Mouse (Mus musculus) stomach, embryonic 16.5 days (tissue): ENCODE results near the gene Krt80. TPM values are rescaled to one million over a fixed set of nuclear protein-coding genes. Genes with fewer than 3 reads are reported as not detected.

Source experiments
- ATAC-seq: fragments of 200-750 bp; cut with Nextera tagmentation; 2 replicates; pipeline ENCODE4 v1.8.0; 2017; ENCODE audit warnings: moderate number of reproducible peaks, moderate TSS enrichment; ENCODE audit not compliant: insufficient read depth, low FRiP score
- H3K27ac ChIP-seq: fragments of 300-500 bp; sonication (generic); 2 replicates; pipeline ENCODE4 v1.5.1; 2014; ENCODE audit warnings: low read length
- H3K27me3 ChIP-seq: fragments of 300-500 bp; sonication (generic); 2 replicates; pipeline ENCODE4 v1.6.1; 2014; ENCODE audit warnings: low read length, control low read depth, mixed read lengths; ENCODE audit not compliant: control insufficient read depth, insufficient read depth
- H3K36me3 ChIP-seq: fragments of 300-500 bp; sonication (generic); 2 replicates; pipeline ENCODE4 v1.6.1; 2014; ENCODE audit warnings: low read length; ENCODE audit not compliant: control insufficient read depth, insufficient read depth
- H3K4me1 ChIP-seq: fragments of 300-500 bp; sonication (generic); 2 replicates; pipeline ENCODE4 v1.6.1; 2014; ENCODE audit warnings: low read length, control low read depth, mixed read lengths; ENCODE audit not compliant: control insufficient read depth, insufficient read depth
- H3K4me2 ChIP-seq: fragments of 300-500 bp; sonication (generic); 2 replicates; pipeline ENCODE4 v1.6.1; 2014; ENCODE audit warnings: low read depth, low read length, mixed read lengths
- H3K4me3 ChIP-seq: fragments of 300-500 bp; sonication (generic); replicated peaks from 2 replicates; pipeline ENCODE4 v1.5.1; 2014; ENCODE audit warnings: mild to moderate bottlenecking, low read length
- H3K9ac ChIP-seq: fragments of 300-500 bp; sonication (generic); 2 replicates; pipeline ENCODE4 v1.6.1; 2014; ENCODE audit warnings: low read length
- H3K9me3 ChIP-seq: fragments of 300-500 bp; sonication (generic); replicated peaks from 2 replicates; pipeline ENCODE4 v1.6.1; 2016; ENCODE audit warnings: low read length, control low read depth; ENCODE audit not compliant: control insufficient read depth
- WGBS: fragments of 180-500 bp; shearing (Covaris S2); extraction: QIAGEN DNeasy Blood & Tissue Kit; methylation state at CpG from one replicate; pipeline ENCODE4 v1.1.7; 2014; 5-methylcytosine and 5-hydroxymethylcytosine counted together
- polyA plus RNA-seq: library from polyadenylated mRNA; unstranded; fragments of >200 nt; fragmentation: Nextera tagmentation; extraction: Ambion mirVana; gene quantifications from 2 replicates; pipeline ENCODE4 v1.2.1, GENCODE M21; 2015

Krt80 gene
- polyA plus RNA-seq = 37.4 and 64.5 TPM in 2 replicates

DNA sequence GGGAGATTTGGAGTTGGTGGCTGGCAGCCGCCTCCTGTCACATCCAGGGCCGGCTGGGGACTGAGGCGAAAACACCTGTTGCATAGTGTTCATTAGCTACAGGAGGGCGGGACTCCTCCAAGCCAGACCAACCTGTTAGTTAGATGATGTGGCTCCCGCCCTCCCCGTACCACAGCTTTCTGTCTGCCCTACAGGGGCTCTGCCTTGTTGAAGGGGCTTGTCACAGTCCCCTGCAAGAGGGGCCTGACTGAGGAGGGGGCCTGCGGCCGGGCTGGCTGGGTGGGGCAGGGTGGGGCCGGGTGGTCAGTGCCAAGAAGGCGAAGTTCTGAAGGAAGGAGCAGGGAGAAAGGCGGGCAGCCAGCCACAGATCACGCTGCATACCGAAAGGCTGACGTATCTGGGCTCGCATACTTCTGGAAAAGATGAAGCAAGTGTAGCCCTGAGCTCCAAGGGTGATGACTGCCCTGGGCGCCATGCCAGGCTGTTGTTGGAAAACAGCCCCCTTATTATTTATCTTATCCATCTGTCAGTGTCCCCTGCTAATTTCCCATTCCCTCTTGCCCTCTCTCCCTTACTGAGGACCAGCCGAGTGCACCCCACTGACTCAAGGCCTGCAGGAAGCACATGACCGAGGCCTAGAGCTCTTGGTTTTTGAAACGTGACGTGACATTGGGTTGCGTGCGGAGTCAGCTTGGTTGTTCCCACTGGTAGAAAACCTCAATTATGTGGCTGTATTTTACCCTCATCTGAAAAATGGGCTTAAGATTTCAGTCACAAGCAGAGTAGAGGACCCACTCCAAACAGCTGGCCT, at the start of gene Krt80:
Gene Krt80 (minus strand): TSS at position 62 of the 811 bp plus-strand sequence.
- Histone ChIP-seq H3K9ac (peak within 1 kb of the TSS; percentile 70), H3K4me1 (peaks cover 57% of the 10 kb centered on the region), H3K4me2 (peak within 1 kb of the TSS; percentile 42), H3K36me3 (no peaks in the 10 kb centered on the region), H3K9me3 (no peaks in the 10 kb centered on the region), H3K27me3 (no peaks in the 10 kb centered on the region), H3K4me3 (peak within 1 kb of the TSS; percentile 28), H3K27ac (peak within 1 kb of the TSS; percentile 94)
- 32% methylated on average over 22 of the region's 22 CpGs for WGBS
- ATAC-seq = peak; percentile 78

GRCm38 (mm10) chr15:101418950-101419349, 49.0 kb upstream of the Krt80 start:
- WGBS = 66% methylated on average over 4 of the region's 4 CpGs
- Histone ChIP-seq H3K27ac (no peak overlapping the region), H3K9me3 (no peaks in the 10 kb centered on the region)

DNA sequence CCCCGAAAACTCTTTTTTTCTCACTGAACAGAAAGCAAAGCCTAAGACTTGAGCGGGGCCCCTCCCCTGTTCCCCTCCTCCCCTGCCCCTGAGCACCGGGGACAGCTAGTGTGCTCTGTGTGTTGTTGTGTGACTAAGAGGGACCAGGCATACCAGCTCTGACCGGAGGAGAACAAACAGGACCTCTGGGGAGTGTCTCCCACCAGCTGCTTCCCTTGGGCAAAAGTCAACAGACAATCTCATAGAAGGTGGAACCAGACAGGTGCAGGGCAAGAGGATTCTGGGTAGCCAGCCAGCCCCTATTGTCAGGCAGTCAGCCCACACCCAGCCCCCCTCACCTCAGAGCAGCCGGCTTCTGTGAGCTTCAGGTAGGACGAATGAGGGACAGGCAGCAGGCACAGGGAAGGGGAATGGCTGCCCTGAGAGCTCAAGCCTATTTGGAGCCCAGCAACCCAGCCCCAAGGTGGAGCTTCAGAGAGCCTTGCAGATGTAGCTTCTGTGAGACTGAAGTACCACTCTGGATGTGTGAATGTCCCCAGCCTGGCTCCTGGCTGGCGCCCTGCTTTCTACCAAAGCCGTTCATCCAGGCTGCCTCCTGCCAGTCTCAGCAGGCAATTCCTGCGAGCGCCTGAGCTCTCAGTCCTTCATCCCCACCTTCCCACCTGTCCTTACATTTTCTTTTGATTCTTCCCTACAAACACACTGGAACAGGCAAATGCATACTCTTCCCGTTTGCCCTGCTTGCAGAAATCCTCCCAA, 45.0 kb upstream of the Krt80 start:
- Histone ChIP-seq H3K36me3 (no peaks in the 10 kb centered on the region), H3K9me3 (no peaks in the 10 kb centered on the region), H3K9ac (no peak overlapping the region), H3K4me2 (peak overlapping the region; percentile 52; the same call in 1 of the 2 replicates), H3K4me1 (0 out of 2 replicates have a peak, but pooled peaks cover 5% of the 10 kb centered on the region), H3K27me3 (peaks cover 10% of the 10 kb centered on the region), H3K27ac (peak overlapping the region; percentile 66), H3K4me3 (no peak overlapping the region)
- peak; percentile 70; the same call in 1 of the 2 replicates for ATAC-seq
- 42% methylated on average over 11 of the region's 11 CpGs for WGBS

More at GRCm38 (mm10) chr15:101418950-101419349, 49.0 kb upstream of the Krt80 start:
- Histone ChIP-seq H3K36me3 (no peaks in the 10 kb centered on the region), H3K4me2 (no peak overlapping the region), H3K9ac (no peak overlapping the region), H3K4me3 (no peak overlapping the region), H3K27me3 (no peaks in the 10 kb centered on the region), H3K4me1 (0 out of 2 replicates have a peak, but pooled peaks cover 5% of the 10 kb centered on the region)
- no peak for ATAC-seq

DNA sequence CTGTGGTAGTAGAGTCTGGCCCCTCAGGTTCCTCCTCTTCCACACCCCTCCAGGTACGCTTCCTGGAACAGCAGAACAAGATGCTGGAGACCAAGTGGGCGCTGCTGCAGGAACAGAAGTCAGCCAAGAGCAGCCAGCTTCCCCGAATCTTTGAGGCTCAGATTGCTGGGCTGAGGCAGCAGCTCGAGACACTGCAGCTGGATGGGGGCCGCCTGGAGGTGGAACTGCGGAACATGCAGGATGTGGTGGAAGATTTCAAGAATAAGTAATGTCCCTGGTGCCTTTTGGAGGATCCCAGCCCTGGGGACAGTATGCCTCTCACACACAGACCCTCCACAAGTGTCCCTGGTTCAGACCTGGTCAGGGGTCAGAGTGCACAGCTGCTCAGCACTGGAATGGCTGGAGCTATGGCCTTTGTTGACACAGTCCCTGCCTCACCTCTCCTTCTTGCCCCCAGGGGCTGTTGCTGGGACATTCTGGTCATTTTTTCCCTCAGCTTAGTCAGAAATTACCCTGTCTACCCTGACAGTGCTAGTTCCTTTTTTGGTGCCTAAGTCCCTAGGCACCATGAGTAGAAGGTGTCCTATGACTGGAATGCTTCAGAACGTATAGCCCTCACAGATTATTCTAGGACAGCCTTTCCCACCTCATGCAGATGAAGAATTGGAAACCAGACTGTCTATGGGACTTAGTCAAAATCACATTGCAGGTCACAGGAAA, 44.1 kb upstream of the Krt80 start:
- 30% methylated on average over 7 of the region's 7 CpGs for WGBS
- H3K27ac ChIP-seq = peak overlapping the region; percentile 66

DNA sequence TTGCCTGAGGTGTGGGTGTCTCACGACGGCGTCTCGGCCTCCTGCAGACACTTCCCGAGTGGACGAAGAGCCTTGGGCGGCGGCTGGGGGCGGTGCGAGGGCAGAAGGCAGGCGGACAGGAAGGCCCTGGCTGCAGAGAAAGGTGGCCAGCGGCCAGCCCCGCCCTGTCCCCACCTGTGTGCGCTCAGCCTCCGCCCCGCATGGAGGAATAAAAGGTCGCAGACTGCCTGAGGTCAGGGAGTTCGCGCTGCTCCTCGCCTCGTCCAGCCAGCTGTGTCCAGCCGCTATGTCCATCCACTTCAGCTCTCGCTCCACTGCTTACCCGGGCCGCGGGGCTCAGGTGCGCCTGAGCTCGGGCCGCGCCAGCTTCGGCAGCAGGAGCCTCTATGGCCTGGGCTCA, 42.2 kb upstream of the Krt80 start:
- Histone ChIP-seq H3K9ac (peak overlapping the region; percentile 80), H3K36me3 (no peaks in the 10 kb centered on the region), H3K9me3 (no peaks in the 10 kb centered on the region), H3K4me3 (peak overlapping the region; percentile 49), H3K27ac (peak overlapping the region; percentile 87), H3K4me2 (peak overlapping the region; percentile 52), H3K4me1 (0 out of 2 replicates have a peak, but pooled peaks cover 5% of the 10 kb centered on the region), H3K27me3 (peaks cover 10% of the 10 kb centered on the region)
- WGBS = 16% methylated on average over 31 of the region's 31 CpGs
- peak; percentile 72; the same call in 1 of the 2 replicates for ATAC-seq

More for the DNA sequence above, 44.1 kb upstream of the Krt80 start:
- H3K4me1 ChIP-seq = 0 out of 2 replicates have a peak, but pooled peaks cover 5% of the 10 kb centered on the region
- H3K27me3 ChIP-seq = peaks cover 10% of the 10 kb centered on the region
- ATAC-seq = no peak
- peak overlapping the region; percentile 52 for H3K4me2 ChIP-seq
- H3K36me3 ChIP-seq = no peaks in the 10 kb centered on the region
- peak overlapping the region; percentile 80; the same call in 1 of the 2 replicates for H3K9ac ChIP-seq
- H3K9me3 ChIP-seq = no peaks in the 10 kb centered on the region
- peak overlapping the region; percentile 49 for H3K4me3 ChIP-seq

GRCm38 (mm10) chr15:101410775-101411174, 40.8 kb upstream of the Krt80 start, which contains the start of gene Krt7:
Gene Krt7 (plus strand): TSS chr15:101411043.
- no peaks in the 10 kb centered on the region for H3K9me3 ChIP-seq
- peak; percentile 59 for ATAC-seq
- peak within 1 kb of the TSS; percentile 52 for H3K4me2 ChIP-seq
- H3K36me3 ChIP-seq = no peaks in the 10 kb centered on the region
- peaks cover 10% of the 10 kb centered on the region for H3K27me3 ChIP-seq
- H3K4me3 ChIP-seq = peak within 1 kb of the TSS; percentile 49
- 0 out of 2 replicates have a peak, but pooled peaks cover 5% of the 10 kb centered on the region for H3K4me1 ChIP-seq
- peak within 1 kb of the TSS; percentile 80 for H3K9ac ChIP-seq
- H3K27ac ChIP-seq = peak within 1 kb of the TSS; percentile 87
- WGBS = 23% methylated on average over 2 of the region's 2 CpGs

GRCm38 (mm10) chr15:101398269-101398668, 28.3 kb upstream of the Krt80 start:
- no peak overlapping the region for H3K9ac ChIP-seq
- H3K9me3 ChIP-seq = no peaks in the 10 kb centered on the region
- H3K27me3 ChIP-seq = no peaks in the 10 kb centered on the region
- H3K36me3 ChIP-seq = no peaks in the 10 kb centered on the region
- no peak overlapping the region for H3K27ac ChIP-seq
- H3K4me3 ChIP-seq = no peak overlapping the region
- WGBS = 83% methylated on average over 8 of the region's 8 CpGs
- peaks cover 4% of the 10 kb centered on the region; the same call in 1 of the 2 replicates for H3K4me1 ChIP-seq
- no peak overlapping the region for H3K4me2 ChIP-seq
- no peak for ATAC-seq

- Histone ChIP-seq H3K4me3 (no peak overlapping the region), H3K36me3 (no peaks in the 10 kb centered on the region), H3K9me3 (no peaks in the 10 kb centered on the region), H3K4me1 (peaks cover 4% of the 10 kb centered on the region; the same call in 1 of the 2 replicates), H3K9ac (no peak overlapping the region), H3K27ac (no peak overlapping the region), H3K4me2 (no peak overlapping the region), H3K27me3 (no peaks in the 10 kb centered on the region)
- 79% methylated on average over 2 of the region's 2 CpGs for WGBS
- ATAC-seq = no peak
These were observed 27.7 kb upstream of the Krt80 start for GRCm38 (mm10) chr15:101397683-101398082.
